Mouse (Mus musculus): ENCODE data around the gene Mgea5. TPM values are rescaled to one million over a fixed set of nuclear protein-coding genes. Genes with fewer than 3 reads are reported as not detected.

Gene Mgea5
- total and polyA plus RNA-seq, 3 experiments: 66.4 to 69.8 (median 69.4) TPM

DNA sequence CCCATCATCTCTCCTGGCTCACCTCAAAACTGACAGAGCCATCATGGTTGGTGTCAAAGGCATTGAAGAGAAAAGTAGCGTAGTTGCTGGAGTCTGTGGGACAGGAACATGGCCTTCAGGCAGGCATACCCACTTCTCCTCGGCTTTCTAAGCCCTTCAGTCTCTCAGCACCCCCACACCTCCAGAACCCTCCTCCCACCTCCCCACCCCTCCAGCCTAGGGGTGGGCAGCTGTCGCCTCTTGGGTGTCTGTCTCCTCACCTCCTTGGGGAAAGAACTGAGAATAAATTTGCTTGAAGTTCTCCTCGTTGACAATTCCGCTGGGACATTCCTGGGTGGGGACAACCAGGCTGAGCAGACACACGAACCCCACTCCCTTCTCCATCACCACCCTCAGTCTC is 11.1 kb upstream of the Mgea5 start:
- DNase-seq (ENCODE audit: extremely low read depth): no peak
- TF ChIP-seq ZNF384 (IDR thresholded peaks at IDR 0.05; ENCODE audit: low read depth, low read length): no peak
- no peak for TF ChIP-seq EP300 (IDR thresholded peaks at IDR 0.05; ENCODE audit: low read length)
- no peak for TF ChIP-seq RCOR1 (conservative IDR thresholded peaks at IDR 0.05; ENCODE audit: low read depth, low read length)
- TF ChIP-seq ELF1 (IDR thresholded peaks at IDR 0.05; ENCODE audit: low read depth, low read length): no peak
- no peak for TF ChIP-seq PAX5 (IDR thresholded peaks at IDR 0.05; ENCODE audit: low read length)
- no peak for TF ChIP-seq USF2 (conservative IDR thresholded peaks at IDR 0.05; ENCODE audit: low read depth, low read length)
- no peak for TF ChIP-seq TBP (conservative IDR thresholded peaks at IDR 0.05; ENCODE audit: low read depth, low read length)
- TF ChIP-seq CHD2 (IDR thresholded peaks at IDR 0.05; ENCODE audit: low read length): no peak
- TF ChIP-seq MAFK (IDR thresholded peaks at IDR 0.05; ENCODE audit: insufficient replicate concordance, low read length): no peak
- no peak for TF ChIP-seq TCF12 (IDR thresholded peaks at IDR 0.05; ENCODE audit: low read depth, low read length)
- no peak for TF ChIP-seq ZC3H11A (IDR thresholded peaks at IDR 0.05; ENCODE audit: low read depth, low read length)
- no peak for TF ChIP-seq IRF4 (IDR thresholded peaks at IDR 0.05; ENCODE audit: low read depth, low read length)
- TF ChIP-seq BHLHE40 (IDR thresholded peaks at IDR 0.05; ENCODE audit: low read depth, low read length): no peak
- no peak for TF ChIP-seq UBTF (IDR thresholded peaks at IDR 0.05; ENCODE audit: low read depth, low read length)
- TF ChIP-seq USF1 (IDR thresholded peaks at IDR 0.05; ENCODE audit: low read depth, low read length): no peak
- no peak for TF ChIP-seq HCFC1 (IDR thresholded peaks at IDR 0.05; ENCODE audit: low read depth, low read length)
- TF ChIP-seq SMC3 (IDR thresholded peaks at IDR 0.05; ENCODE audit: low read depth, low read length): no peak
- TF ChIP-seq MEF2A (IDR thresholded peaks at IDR 0.05; ENCODE audit: borderline replicate concordance, low read depth, low read length): no peak
- no peak for TF ChIP-seq MXI1 (IDR thresholded peaks at IDR 0.05; ENCODE audit: low read depth, low read length)
- TF ChIP-seq MAZ (IDR thresholded peaks at IDR 0.05; ENCODE audit: low read depth, low read length): no peak
- dilution Hi-C loops (cut with MboI; ENCODE audit: extremely low pct_ligation_motif_present, extremely low pct_unique_long_range_greater_than_20kb, low sequenced_read_pairs) (no loop called here), in situ Hi-C loops (cut with MboI; ENCODE audit: low pct_ligation_motif_present, low pct_unique_long_range_greater_than_20kb, low sequenced_read_pairs) (no loop called here)
- Histone ChIP-seq H3K36me3 (replicated peaks in 1 of 2; ENCODE audit: control insufficient read depth in 1 of 2, insufficient read depth in 1 of 2, low read length in 1 of 2) (no peaks in the 10 kb centered on the region), H3K9ac (ENCODE audit: insufficient read depth, low read depth) (no peak overlapping the region), H3K79me2 (replicated peaks; ENCODE audit: control insufficient read depth, extremely low read depth, insufficient read depth, poor library complexity, severe bottlenecking) (no peaks in the 10 kb centered on the region), H3K27ac (ENCODE audit: insufficient read depth, low read depth) (no peak overlapping the region), H3K4me3 (replicated peaks in 1 of 3; ENCODE audit: low read depth in 2 of 3, low read length in 2 of 3, poor library complexity in 1 of 3) (no peak overlapping the region), H3K9me3 (replicated peaks; ENCODE audit: low read length) (peaks cover 4% of the 10 kb centered on the region), H3K4me1 (ENCODE audit: control insufficient read depth in 1 of 2, insufficient read depth in 2 of 2) (peaks cover 4 to 31% of the 10 kb centered on the region in 2 experiments; a peak in 3 of 4 replicates), H3K27me3 (replicated peaks) (no peaks in the 10 kb centered on the region), H3K4me2 (ENCODE audit: insufficient read depth, low read depth, poor library complexity, severe bottlenecking) (no peak overlapping the region)

DNA sequence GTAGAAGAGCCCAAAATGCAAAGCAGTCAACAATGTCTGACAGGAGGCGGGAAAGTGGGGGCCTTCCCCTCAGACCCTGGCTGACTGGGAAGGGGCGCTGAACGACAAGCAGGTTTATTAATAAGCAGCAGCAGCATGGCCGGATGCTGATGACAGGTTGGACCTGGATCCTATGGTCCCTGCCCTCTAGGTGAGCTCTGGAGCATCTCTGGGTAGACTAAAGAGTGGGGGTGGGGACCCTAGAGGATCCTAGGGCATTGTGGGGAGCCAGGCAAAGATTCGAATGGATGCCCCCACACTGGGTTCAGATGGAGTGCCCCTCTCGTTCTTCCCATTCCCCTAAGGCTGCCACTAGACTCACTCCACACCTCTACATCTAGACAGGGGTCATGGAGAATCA is 8.8 kb upstream of the Mgea5 start:
- no peak for DNase-seq (ENCODE audit: extremely low read depth)
- in situ Hi-C loops (cut with MboI; ENCODE audit: low pct_ligation_motif_present, low pct_unique_long_range_greater_than_20kb, low sequenced_read_pairs): no loop called here
- TF ChIP-seq MYC (IDR thresholded peaks at IDR 0.05; ENCODE audit: low read depth, low read length) (no peak), MEF2A (IDR thresholded peaks at IDR 0.05; ENCODE audit: borderline replicate concordance, low read depth, low read length) (no peak), ZNF384 (IDR thresholded peaks at IDR 0.05; ENCODE audit: low read depth, low read length) (no peak), EP300 (IDR thresholded peaks at IDR 0.05; ENCODE audit: low read length) (no peak), SIN3A (IDR thresholded peaks at IDR 0.05; ENCODE audit: low read length) (no peak), NRF1 (IDR thresholded peaks at IDR 0.05; ENCODE audit: low read depth, low read length) (no peak), PAX5 (IDR thresholded peaks at IDR 0.05; ENCODE audit: low read length) (no peak), UBTF (IDR thresholded peaks at IDR 0.05; ENCODE audit: low read depth, low read length) (no peak), MXI1 (IDR thresholded peaks at IDR 0.05; ENCODE audit: low read depth, low read length) (no peak), ZC3H11A (IDR thresholded peaks at IDR 0.05; ENCODE audit: low read depth, low read length) (no peak), TBP (conservative IDR thresholded peaks at IDR 0.05; ENCODE audit: low read depth, low read length) (no peak), RCOR1 (conservative IDR thresholded peaks at IDR 0.05; ENCODE audit: low read depth, low read length) (no peak), ELF1 (IDR thresholded peaks at IDR 0.05; ENCODE audit: low read depth, low read length) (no peak)

More for the DNA sequence above, 8.8 kb upstream of the Mgea5 start:
- H3K27me3 ChIP-seq (replicated peaks): no peaks in the 10 kb centered on the region
- no peak overlapping the region for H3K27ac ChIP-seq (ENCODE audit: insufficient read depth, low read depth)
- no peak overlapping the region for H3K4me3 ChIP-seq (replicated peaks in 1 of 3; ENCODE audit: low read depth in 2 of 3, low read length in 2 of 3, poor library complexity in 1 of 3)
- H3K9me3 ChIP-seq (replicated peaks; ENCODE audit: low read length): no peaks in the 10 kb centered on the region
- dilution Hi-C loops (cut with MboI; ENCODE audit: extremely low pct_ligation_motif_present, extremely low pct_unique_long_range_greater_than_20kb, low sequenced_read_pairs): no loop called here
- no peak overlapping the region for H3K9ac ChIP-seq (ENCODE audit: insufficient read depth, low read depth)
- H3K79me2 ChIP-seq (replicated peaks; ENCODE audit: control insufficient read depth, extremely low read depth, insufficient read depth, poor library complexity, severe bottlenecking): no peaks in the 10 kb centered on the region
- H3K36me3 ChIP-seq (replicated peaks in 1 of 2; ENCODE audit: control insufficient read depth in 1 of 2, insufficient read depth in 1 of 2, low read length in 1 of 2): no peaks in the 10 kb centered on the region
- H3K4me1 ChIP-seq (ENCODE audit: control insufficient read depth in 1 of 2, insufficient read depth in 2 of 2): peaks cover 4 to 37% of the 10 kb centered on the region in 2 experiments; a peak in 3 of 4 replicates
- no peak overlapping the region for H3K4me2 ChIP-seq (ENCODE audit: insufficient read depth, low read depth, poor library complexity, severe bottlenecking)

Measured in CH12.LX (cell line).